Mouse (Mus musculus) brain, embryonic 14.5 days (tissue): Measurements from ENCODE around the gene Fcgr4.

Source experiments
- CTCF ChIP-seq: fragments of 200-500 bp; IDR thresholded peaks from 2 replicates; pipeline ENCODE4 v1.5.1; 2012; ENCODE audit warnings: inconsistent platforms, mild to moderate bottlenecking, moderate library complexity, borderline replicate concordance; ENCODE audit not compliant: insufficient read depth, insufficient read length; ENCODE audit errors: extremely low read depth
- POLR2A ChIP-seq: fragments of 200-500 bp; IDR thresholded peaks from 2 replicates; pipeline ENCODE4 v1.6.1; 2012; ENCODE audit warnings: mild to moderate bottlenecking, inconsistent platforms, borderline replicate concordance; ENCODE audit not compliant: poor library complexity, insufficient read depth, insufficient read length, severe bottlenecking; ENCODE audit errors: extremely low read depth

DNA sequence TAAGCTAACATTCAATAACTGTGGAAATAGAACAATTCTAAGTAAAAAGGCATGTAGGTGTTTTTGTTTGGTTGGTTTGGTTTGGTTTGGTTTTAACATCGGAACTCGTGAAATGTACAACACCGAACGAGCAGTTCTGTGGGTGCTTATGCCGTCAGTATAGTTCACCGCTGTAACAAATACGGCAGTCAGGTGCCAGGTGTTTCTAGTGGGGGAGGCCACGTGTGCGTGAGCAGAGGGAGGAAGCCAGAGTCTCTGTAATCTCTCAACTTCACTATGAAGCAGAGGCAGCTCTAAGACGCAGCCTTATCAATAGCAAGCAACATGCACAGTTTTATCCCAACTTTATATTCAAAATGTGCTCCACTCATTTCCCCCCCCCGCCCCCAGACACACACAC is 16.9 kb downstream of the Fcgr4 start:
- TF ChIP-seq CTCF (no peak), POLR2A (no peak)
